ENCODE assay signal across 12 mouse cellular contexts in the genomic region with DNA sequence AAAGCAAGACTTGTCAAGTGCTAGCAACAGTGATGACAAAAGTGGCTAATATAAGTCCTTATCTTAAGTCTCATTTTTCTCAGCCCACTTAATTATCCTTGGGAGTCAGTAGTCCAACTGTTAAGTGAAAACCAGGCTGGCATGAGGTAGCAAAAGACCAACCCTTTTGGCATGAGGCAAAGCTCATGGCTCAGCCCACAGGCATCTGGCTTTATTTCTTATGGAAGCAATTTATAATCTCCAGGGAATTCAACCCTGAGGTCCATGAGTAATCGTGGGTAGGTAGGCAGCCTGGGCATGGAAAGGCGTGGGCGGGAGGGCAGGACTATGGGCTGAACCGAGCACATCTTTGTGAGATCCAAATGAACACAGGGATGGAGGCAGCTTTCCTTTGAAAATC.
"Had no signal": no experiment of that assay in that cellular context is flagged by ENCODE, and none has a peak within 500 bp of the region (broad histone marks: within the 10 kb centered on the region; RNA-seq: fewer than 3 reads in every experiment).

No protein-coding gene starts in this region.

- H3K27me3 ChIP-seq: limb, embryonic 15.5 days; liver, embryonic 12.5 days; megakaryocyte, embryonic 14.5 days; midbrain, embryonic 15.5 days had no signal

- H3K9ac ChIP-seq: limb, embryonic 15.5 days; liver, embryonic 12.5 days; lung, embryonic 14.5 days; midbrain, embryonic 15.5 days had no signal

- H3K36me3 ChIP-seq: limb, embryonic 15.5 days; liver, embryonic 12.5 days; midbrain, embryonic 15.5 days had no signal

- DNase-seq: kidney, postnatal 25 days; lung, embryonic 14.5 days; lung, postnatal 14 days; right cerebral cortex, adult 18-20 months; right cerebral cortex, postnatal 25 days; thymus, postnatal 36 days had no signal

- H3K4me1 ChIP-seq: limb, embryonic 15.5 days; liver, embryonic 12.5 days; megakaryocyte, embryonic 14.5 days; midbrain, embryonic 15.5 days had no signal

- H3K4me2 ChIP-seq: limb, embryonic 15.5 days; liver, embryonic 12.5 days; lung, embryonic 14.5 days; midbrain, embryonic 11.5 days; midbrain, embryonic 15.5 days had no signal

- H3K4me3 ChIP-seq: limb, embryonic 15.5 days; liver, embryonic 12.5 days; megakaryocyte, embryonic 14.5 days; midbrain, embryonic 15.5 days had no signal

- H3K9me3 ChIP-seq: limb, embryonic 15.5 days; liver, embryonic 12.5 days; midbrain, embryonic 15.5 days had no signal

- ATAC-seq: liver, embryonic 12.5 days; midbrain, embryonic 15.5 days had no signal

- H3K27ac ChIP-seq: limb, embryonic 15.5 days; liver, embryonic 12.5 days; macrophage; midbrain, embryonic 15.5 days had no signal
